Mouse (Mus musculus): ENCODE results near the gene Mansc1.

Gene Mansc1

DNA sequence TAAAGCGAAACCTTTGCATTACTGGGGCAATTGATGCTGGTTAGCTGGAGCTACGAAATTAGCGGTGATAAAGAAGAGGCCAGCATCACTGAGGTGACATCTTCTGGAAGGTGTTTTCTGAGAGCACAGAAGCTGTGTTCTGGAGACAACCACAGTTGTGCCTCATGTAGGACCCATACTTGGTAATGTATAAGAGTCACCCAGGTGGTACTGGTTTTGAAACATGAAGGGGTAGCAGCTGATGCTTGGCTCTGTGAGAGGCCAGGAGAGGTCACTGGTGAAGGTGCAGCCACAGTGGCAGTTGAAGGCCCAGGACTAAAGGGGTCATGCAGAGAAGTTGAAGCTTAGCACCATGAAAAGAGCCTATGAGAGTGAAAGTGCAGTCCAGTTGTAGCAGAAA lies 6.9 kb upstream of the Mansc1 start, which contains the start of gene Borcs5:
Borcs5 (plus strand) TSS at position 301 of the 400 bp plus-strand sequence.
- DNase-seq, result no peak

DNA sequence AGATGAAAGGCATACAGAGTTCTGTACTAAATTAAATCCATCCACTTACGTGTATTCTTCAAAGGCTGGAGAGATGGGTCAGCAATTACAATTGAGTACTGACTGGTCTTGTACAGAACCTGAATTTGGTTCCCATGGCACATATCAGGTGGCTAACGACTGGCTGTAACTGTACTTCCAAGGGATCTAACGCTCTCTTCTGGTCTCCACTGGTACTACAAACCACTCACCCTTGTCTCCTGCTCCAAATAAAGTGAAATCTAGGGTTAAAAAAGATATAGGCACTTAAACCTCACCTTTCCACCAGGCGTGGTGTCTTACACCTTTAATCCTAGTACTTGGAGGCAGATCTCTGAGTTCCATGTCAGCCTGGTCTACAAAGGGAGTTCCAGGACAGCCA lies 4.2 kb upstream of the Mansc1 start:
- DNase-seq, result no peak

DNA sequence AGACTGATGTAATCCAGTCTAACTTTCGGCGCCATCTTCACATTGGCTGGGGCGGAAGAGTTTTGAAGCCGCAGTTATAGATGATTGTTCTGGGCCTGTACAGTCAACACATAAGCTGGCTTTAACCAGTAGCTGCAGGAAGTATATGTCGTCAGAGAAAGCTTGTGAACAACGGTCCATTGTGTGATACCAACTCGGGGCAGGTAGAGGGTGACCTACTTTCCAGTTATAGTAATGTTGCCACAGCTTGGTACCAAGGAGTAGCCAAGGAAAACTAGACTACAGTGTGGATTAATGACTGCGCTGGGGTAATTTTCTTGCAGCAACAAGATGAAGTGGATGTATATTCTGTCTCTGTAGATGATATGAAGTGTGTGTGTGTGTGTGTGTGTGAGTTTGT lies 1.3 kb upstream of the Mansc1 start:
- DNase-seq, result no peak

DNA sequence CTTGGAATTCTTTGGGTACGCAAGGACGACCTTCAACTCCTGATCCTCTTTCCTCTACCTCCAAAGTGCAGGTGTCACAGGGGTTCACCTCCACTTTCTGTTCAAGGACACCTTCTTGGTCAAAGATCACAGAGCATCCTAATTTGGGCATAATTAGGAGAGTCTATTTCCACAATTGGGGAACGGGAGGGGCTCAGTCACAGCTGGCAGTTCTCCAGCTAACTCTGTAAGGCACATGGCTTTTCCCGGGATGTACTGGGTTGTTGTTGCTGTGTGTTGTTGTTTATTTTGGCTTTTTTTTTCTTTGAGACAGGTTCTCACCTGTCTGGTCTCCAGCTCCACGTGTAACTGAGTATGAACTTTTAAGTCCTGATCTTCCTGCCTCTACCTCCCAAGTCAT lies 468 bp upstream of the Mansc1 start:
- DNase-seq, result no peak

DNA sequence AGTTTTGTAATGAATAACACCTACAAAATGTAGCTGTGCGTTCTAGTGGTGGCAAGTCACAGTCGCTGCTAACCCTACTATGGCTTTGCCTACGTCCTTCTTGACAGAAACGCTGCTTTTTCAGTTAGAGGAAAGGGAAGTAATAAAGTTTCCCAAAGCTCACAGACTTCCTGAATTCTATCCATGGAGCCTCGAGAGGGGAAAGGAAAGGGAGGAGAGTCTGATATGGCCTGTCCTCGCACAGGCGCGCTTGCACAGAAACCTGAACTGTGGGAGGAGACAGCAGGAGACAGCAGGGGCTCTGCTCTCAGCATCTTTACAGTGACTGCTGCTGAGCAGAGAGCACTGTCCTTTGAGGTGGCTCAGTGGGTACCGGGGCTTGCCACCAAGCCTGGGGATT lies 1.8 kb downstream of the Mansc1 start:
- no peak for DNase-seq

DNA sequence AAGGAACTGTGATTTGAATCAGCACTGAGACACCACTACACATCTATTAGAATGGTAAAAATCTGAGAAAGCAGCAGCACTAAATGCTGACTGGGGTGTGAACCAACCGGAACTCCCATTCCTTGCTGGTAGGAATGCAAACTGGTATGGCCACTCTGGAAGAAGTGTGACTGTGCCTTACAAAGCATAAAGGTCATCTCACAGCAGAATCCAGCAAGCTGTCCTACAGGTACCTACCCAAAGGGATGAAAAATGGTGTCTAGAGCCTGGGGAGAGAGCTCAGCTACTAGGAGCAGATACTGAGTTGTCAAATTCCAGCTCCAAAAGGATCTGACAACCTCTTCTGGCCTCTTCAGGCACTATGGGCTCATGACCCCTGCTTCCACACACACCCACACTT lies 5.7 kb downstream of the Mansc1 start:
- no peak for DNase-seq

DNA sequence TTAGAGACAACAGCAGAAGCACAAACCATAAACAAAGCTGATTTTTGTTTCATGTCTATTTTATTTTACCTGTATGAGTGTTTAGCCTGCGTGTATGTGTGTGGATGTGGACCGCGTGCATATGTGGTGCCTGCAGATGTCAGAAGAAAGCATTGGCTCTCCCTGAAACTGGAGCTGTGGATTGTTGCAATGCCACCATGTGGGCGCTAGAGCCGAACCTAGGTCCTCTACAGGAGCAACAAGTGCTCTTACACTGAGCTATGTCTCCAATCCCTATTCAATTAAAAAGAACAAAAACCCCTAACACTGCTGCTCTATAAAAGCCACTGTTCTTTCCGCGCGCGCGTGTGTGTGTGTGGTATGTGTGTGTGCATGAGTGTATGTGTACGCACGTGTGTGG lies 6.9 kb downstream of the Mansc1 start:
- no peak for DNase-seq

DNA sequence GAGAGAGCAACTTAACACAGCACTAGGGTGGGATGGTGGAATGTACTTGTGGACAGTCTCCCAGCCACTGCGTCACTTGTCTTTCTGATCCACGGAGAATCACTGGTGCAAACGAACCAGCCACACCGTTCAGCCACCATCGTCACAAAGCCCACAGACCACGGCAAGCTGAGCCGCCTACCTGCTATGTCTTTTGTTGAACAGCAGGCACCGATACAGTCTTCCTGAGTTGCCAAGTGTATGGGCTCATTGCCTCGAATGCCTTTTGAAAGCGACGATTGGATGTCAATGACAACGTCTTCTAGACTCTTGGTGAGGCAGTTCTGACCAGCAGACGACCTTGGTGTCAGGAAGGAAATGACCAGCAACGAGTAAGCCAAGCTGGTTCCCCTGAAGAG lies 10.7 kb downstream of the Mansc1 start:
- DNase-seq, result no peak

DNA sequence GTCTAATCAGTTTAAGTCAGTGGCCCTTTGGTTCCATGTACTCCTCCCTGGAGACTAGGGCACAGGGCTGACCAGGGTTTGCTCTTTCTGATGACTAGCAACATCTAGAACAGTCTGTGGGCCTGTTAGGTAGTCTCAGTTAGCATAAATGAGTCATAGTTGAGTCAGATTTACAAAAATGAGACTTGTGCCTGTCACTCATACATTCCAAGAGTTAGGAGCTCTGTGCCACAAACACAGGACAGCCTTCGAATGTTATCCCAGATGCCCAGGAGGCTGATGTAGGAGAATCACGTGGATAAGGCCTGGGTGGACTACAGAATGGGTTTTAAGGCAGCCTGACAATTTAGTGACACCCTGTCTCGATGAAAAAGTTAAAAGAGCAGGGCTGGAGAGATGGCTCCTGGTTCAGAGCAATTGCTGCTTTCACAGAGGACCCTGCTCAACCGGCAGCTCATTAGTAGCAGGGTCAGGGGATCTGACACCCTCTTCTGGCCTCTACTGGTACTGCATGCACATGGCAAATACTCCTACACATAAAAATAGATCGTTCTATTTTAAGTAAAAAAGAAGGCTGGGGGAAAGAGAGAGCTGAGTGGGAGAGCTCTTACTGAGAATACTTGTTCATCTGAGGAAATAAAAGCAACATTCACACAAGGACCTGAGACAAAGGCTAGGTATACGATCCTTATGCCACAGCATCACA lies 11.3 kb downstream of the Mansc1 start:
- DNase-seq, result no peak

DNA sequence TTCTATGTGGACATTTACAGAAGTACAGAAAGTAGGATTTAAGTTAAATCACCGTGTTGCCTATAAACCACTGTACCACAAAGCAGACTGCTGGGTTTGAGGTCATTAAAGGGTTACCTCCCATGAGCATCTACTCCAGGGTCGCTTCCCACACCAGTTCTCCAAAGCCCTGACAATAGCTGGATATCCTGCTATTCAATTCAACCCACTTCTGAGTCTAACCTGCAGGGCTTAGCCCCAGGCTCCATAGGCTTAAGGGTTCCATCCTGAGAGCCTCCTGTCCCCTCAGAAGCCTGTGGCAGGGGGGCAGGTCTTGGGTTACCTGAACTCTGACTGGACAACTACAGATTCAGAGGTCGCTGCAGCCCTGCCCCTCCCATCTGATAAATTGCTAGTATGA lies 12.2 kb downstream of the Mansc1 start:
- DNase-seq, result no peak

DNA sequence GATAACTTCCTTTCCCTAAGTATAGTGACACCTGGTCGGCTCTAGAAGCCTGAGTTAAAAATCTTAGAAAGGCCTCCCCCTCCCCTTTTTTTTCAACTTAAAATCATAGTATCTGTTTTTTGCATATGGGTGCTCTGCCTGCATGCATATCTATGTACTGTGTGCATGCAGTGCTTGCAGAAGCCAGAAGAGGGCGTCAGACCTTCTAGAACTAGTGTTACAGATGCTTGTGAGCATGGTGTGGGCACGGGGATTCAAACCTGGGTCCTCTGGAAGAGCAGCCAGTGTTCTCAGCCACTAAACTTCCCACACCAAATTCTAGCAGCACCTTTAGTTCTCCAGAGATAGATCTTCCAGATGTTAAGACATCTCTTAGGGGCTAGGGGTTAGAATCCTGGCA lies 14.7 kb downstream of the Mansc1 start:
- no peak for DNase-seq

DNA sequence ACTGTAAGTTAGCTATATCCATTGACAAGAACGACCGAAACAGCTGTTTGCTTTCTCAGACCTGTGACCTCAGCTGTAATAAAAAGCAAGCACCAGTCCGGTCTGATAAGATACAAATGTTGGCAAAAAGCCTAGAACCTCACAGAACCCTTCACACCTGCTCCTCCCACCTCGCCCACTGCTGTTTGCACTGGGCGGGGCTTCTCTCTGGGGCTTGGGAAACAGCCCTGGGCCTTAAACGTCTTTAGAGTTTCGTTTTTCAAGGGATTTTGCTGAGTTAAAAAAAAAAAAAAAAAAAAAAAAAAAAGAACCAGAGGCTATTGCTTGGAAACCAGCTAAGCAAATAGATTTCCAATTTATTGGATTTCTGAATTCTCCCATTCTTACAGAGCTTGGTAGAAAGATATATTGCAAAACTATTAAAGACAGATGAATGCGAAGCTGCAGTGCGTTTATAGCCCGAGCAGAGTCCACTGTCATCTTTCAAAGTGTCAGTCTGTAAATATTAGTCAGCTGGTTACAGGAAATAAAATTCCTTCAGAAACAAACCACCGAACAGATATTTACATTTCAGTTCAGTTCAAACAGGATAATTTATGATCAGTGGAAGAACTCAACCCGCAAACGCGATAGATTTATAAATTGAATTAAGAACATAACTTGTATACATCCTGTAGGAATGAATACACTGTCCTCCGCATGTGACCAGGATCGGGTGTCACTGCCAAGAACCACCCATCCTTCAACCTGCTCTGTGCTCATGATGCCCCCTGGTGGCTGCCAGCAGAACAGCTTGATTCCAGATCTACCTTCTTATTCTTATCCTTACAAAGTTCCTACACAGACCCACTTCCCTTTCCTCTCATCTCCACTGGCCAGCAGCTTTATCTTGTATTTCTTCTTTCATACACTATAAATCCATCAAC lies 17.3 kb downstream of the Mansc1 start:
- DNase-seq, result peak; percentile 78

DNA sequence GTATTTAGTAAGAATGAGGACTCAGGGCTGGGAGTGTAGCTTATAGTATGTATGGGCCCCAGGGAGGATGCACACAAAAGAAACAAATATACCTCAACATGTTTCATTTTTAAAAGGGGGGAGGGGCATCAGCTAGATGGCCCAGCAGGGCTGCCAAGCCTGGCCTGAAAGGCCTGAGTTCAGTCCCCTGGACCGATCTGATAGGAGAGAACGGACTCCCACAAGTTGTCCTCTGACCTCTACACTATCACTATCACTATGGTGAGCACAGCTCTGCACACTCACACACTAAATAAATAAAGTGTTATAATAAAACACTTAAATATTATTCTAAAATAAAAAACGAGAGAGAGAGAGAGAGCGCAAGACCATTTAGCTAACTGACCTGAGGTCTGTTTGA lies 18.0 kb downstream of the Mansc1 start:
- DNase-seq, result no peak

DNA sequence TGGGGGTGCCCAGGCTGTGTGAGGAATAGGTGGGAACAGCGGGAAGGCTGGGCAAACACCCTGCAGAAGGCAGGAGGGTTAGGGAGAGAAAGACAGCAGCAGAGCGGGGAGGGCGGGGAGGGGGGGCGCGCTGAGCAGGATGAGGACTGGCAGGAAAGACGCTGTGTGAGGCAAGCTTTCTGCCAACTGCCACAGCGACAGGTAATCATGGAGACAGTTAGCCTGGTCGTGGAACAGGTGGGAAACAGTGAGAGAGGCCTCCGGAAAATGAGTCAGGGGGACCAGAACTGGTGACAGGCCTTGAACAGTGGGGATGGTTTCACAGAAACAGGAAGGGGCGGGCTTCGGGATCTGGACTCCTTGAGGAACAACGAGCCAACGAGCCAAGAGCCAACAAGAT lies 20.4 kb downstream of the Mansc1 start:
- no peak for DNase-seq

DNA sequence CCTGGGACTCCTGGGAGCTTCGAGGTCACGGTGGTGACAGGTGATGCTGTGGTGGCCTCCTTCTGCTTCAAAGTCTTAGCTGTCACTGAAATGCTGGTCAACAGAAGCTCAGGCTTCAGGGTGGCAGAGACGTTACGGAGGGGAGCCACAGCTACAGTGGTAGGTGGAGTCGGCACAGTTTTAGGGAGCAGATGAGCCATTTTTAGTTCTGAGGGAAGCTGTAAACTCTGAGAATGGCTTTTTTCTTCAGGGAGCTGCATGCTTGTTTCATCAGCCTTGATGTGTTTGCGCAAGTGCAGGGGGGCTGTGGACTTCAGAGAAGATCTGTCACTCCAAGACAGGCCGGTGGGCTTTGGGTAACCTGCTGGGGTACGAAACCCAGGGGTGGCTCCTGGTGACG lies 21.9 kb downstream of the Mansc1 start:
- no peak for DNase-seq

DNA sequence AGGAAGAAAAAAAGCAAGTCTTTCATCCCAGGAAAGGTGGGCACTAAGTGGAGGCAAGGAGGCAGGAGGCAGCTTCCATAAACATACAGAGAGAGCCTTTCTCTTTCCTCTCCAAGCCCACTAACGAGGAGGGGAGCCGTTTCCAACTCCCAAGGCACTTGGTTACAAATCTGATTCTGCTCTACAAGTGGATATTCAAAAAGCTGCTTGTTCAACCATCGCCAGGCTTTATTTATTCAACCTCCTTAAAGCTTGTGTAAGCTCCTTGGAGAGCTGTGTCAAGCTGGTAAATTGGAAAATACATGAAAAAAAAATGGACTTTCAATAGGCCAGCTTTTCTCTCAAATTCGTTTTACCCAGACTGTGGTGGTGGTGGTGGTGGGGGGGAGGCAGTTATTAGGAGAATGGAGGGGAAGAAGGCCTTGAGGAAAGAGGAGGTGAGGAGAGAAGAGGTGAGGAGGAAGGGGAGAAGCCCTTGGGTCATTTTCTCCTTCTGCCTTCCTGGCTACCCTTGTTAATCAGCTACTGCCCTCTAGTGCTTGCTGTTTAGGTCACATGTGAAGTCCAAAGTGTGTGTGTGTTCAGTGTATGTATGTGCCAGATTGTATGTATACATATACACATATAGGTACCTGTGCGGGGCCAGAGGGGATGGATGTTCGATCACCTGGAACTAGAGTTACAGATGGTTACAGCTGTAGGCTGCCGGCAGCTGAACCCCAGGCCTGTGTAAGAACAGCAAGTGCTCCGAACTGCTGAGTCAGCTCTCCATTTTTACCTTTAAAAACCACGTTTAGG lies 25.1 kb downstream of the Mansc1 start:
- peak; percentile 70 for DNase-seq

DNA sequence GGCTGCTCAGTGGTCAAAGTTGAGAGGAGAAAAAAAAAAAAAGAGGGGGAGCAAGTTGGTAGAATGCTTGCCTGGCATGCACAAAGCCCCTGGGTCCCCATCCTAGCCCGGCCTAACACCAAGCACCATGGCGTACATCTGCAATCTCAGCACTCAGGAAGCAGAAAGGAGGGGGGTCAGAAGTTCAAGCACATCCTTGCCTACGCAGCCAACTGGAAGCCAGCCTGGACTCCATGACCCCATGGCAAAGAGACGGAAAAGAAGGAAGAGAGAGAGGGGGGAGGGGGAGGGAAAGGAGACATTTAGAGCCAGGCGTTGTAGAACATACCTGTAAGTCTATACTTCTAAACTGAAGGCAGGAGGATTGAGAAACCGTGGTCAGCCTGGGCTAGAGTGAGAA lies 25.7 kb downstream of the Mansc1 start:
- DNase-seq, result no peak

DNA sequence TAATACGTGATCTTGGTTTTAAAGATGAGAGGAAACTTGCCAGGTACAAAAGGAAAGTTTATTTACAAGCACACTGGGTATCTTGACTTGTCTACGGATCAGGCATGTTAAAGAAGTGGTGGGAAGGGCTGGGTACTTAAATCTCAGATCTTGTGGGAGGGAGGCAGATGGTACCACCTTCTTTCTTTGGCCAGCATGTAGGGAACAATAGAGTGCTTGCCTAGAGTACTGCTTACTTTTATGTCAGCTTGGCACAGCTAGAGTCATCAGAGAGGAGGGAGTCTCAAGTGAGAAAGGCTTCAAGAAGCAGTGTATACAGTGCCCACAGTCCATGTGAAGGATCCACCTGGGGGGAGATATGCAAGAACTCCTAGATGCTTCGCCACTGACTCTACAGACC lies 27.1 kb downstream of the Mansc1 start:
- no peak for DNase-seq

DNA sequence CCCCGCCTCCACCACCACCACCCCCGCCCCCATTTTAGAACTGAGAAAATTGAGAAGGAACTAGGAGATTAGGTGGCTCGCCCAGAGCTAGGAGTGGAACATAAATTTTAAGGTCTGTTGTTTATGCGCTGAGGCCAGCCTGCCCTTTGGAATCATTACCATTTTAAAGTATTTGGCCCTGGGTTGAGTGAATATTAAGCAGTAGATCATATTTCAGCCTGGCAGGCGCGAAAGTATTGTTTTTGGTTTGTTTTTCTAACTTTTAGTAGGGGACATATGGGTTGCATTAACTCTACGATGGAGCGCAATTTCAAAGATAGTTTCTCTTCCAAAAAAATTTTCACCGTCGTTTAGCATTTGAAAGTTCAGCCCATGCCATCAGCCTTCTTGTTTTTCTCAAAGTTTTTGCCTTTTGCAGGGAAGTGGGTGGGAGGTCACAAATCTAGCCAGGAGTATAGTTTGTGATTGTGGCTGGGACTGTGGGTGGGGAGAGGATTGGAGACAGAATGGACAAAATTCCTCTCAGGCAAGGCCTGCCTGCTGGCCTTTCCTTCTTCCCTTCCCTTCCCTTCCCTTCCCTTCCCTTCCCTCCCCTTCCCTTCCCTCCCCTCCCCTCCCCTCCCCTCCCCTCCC lies 29.8 kb downstream of the Mansc1 start:
- peak; percentile 53 for DNase-seq

DNA sequence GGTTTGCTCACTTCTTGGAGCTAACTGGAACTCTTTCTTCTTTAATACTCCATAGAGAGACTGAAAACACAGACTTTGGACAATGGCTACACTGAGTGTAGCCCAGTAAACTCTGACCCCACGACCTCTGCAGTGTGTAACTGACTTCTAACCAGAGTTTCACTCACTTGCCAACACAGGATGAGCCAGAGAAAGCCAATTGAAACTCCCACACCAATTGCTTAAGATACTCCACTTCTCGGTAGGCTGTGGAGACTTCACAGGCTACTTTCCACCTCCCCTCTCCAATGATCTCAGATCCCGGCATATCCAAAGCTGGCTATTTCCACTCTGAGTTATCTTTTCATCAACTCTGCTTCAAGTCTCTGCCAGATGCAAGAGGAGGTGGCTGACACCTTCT lies 30.5 kb downstream of the Mansc1 start:
- no peak for DNase-seq

DNA sequence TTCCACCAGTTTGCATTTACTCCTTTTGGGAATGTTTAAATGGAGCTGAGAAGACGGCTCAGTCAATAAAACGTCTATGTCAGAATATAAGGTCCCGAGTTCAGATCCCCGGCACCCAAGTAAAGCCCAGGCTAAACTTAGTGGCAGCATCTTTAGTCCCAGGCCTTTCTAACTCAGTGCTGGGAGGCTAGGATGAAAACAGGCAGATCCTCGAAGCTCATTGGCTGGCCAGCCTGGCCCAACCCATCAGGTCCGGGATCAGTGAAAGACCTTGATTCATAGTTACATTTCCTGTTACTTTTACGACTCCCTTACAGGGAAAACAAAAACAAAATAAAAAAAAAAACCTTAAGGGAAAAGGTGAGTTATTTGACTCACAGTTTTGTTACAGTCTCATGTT lies 31.2 kb downstream of the Mansc1 start:
- peak; percentile 26 for DNase-seq

DNA sequence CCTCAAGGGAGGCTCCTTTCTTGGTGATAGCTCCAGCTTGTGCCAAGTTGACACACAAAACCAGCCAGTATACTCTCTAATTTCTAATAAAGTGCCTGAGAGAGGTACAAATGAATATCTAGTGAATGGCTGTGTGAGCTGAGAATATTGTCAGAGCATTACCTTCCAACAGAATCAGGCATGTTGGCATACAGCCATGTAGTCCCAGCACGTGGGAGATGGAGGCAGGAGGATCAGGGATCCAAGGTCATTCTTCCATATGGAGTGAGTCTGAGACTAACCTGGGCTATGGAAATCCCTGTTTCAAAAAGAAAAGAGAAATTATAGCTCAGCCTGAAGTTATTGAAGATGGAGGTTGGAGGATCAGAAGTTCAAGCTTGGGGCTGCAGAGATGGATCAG lies 33.0 kb downstream of the Mansc1 start:
- no peak for DNase-seq

DNA sequence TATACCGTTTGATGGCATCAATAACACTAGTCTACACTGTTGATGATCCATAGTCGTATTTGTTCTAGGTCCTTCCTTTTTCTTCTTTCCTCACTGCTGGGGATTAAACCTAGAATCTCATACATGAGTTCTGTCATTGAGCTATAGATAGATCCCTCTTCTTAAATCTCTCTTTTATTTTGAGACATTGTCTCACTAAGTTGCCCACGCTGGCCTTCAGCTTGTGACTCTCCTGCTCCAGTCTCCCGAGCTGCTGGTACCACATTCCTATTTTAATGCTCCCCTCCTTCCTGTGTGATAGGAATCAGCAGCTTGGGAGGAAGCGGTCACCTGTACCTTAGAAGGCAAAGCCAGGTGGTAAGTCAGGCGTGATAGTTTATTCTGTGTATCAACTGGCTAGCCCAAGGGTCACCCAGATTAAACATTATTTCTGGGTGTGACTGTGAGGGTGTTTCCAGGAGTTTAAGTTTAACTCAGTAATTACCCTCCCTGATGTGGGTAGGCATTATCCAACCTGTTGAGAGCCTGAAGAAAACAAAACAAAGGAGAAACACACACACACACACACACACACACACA lies 34.5 kb downstream of the Mansc1 start:
- DNase-seq, result no peak
